Mouse (Mus musculus): ENCODE measurements around the gene Rnase4.

GRCm38 (mm10) chr14:51090077-51090781 is 648 bp upstream of the Rnase4 start:
- TF ChIP-seq POLR2A (IDR thresholded peaks at IDR 0.05; ENCODE audit: low read depth, low read length), result peak; percentile 45; the same call in 1 of the 2 replicates
- no peak for TF ChIP-seq CTCF (IDR thresholded peaks at IDR 0.05; ENCODE audit: borderline replicate concordance, insufficient read depth, low read length)
